Mouse (Mus musculus) embryonic facial prominence, embryonic 13.5 days (tissue): ENCODE measurements around the gene Ptrh1. TPM values are rescaled to one million over a fixed set of nuclear protein-coding genes. Genes with fewer than 3 reads are reported as not detected.

Experiments
- ATAC-seq: fragments of 200-750 bp; cut with Nextera tagmentation; 2 replicates; pipeline ENCODE4 v1.8.0; 2017; ENCODE audit warnings: low read depth; ENCODE audit not compliant: insufficient number of reproducible peaks, insufficient read depth, low FRiP score, low TSS enrichment
- H3K27ac ChIP-seq: fragments of 300-500 bp; sonication (generic); 2 replicates; pipeline ENCODE4 v1.5.1; 2015; ENCODE audit warnings: moderate library complexity, mild to moderate bottlenecking, inconsistent platforms
- H3K27me3 ChIP-seq: fragments of 300-500 bp; sonication (generic); 2 replicates; pipeline ENCODE4 v1.6.1; 2015; ENCODE audit warnings: mild to moderate bottlenecking, inconsistent platforms
- H3K36me3 ChIP-seq: fragments of 300-500 bp; sonication (generic); 2 replicates; pipeline ENCODE4 v1.6.1; 2015; ENCODE audit warnings: mild to moderate bottlenecking, inconsistent platforms
- H3K4me1 ChIP-seq: fragments of 300-500 bp; sonication (generic); 2 replicates; pipeline ENCODE4 v1.6.1; 2015; ENCODE audit warnings: inconsistent platforms
- H3K4me2 ChIP-seq: fragments of 300-500 bp; sonication (generic); 2 replicates; pipeline ENCODE4 v1.6.1; 2015; ENCODE audit warnings: moderate library complexity, mild to moderate bottlenecking, inconsistent platforms
- H3K4me3 ChIP-seq: fragments of 300-500 bp; sonication (generic); 2 replicates; pipeline ENCODE4 v1.5.1; 2015; ENCODE audit warnings: mild to moderate bottlenecking, inconsistent platforms
- H3K9ac ChIP-seq: fragments of 300-500 bp; sonication (generic); 2 replicates; pipeline ENCODE4 v1.6.1; 2015; ENCODE audit warnings: mild to moderate bottlenecking, inconsistent platforms
- H3K9me3 ChIP-seq: fragments of 300-500 bp; sonication (generic); 2 replicates; pipeline ENCODE4 v1.6.1; 2016; ENCODE audit warnings: inconsistent platforms
- WGBS: fragments of 180-500 bp; shearing (Covaris S2); methylation state at CpG from one replicate; pipeline ENCODE4 v1.1.7; 2015; ENCODE audit warnings: mixed read lengths; 5-methylcytosine and 5-hydroxymethylcytosine counted together
- polyA plus RNA-seq: library from polyadenylated mRNA; unstranded; fragments of >200 nt; fragmentation: Nextera tagmentation; extraction: Ambion mirVana; gene quantifications from 2 replicates; pipeline ENCODE4 v1.2.1, GENCODE M21; 2015

Ptrh1 gene
- polyA plus RNA-seq, 1 experiment from 2014 or later: 5.8 TPM

GRCm38 (mm10) chr2:32824778-32825177 is 49.2 kb downstream of the Ptrh1 start:
- Histone ChIP-seq H3K4me3 (no peak overlapping the region), H3K9ac (no peak overlapping the region), H3K27ac (no peak overlapping the region), H3K36me3 (no peaks in the 10 kb centered on the region), H3K9me3 (no peaks in the 10 kb centered on the region), H3K4me2 (no peak overlapping the region), H3K4me1 (no peaks in the 10 kb centered on the region), H3K27me3 (no peaks in the 10 kb centered on the region)
- WGBS: 73% methylated on average over 1 of the region's 1 CpGs
- ATAC-seq: no peak

- no peaks in the 10 kb centered on the region for H3K27me3 ChIP-seq
- no peak overlapping the region for H3K4me2 ChIP-seq
- no peak overlapping the region for H3K27ac ChIP-seq
- WGBS: 87% methylated on average over 6 of the region's 6 CpGs
- ATAC-seq: no peak
- no peak overlapping the region for H3K4me3 ChIP-seq
- no peaks in the 10 kb centered on the region for H3K9me3 ChIP-seq
- H3K4me1 ChIP-seq: no peaks in the 10 kb centered on the region
- H3K9ac ChIP-seq: no peak overlapping the region
- H3K36me3 ChIP-seq: no peaks in the 10 kb centered on the region
Observed at GRCm38 (mm10) chr2:32825796-32826195, 50.2 kb downstream of the Ptrh1 start.

Other genes starting within 250 kb of the Ptrh1 start
- gene Fam102a, start 240.5 kb upstream of the Ptrh1 start, polyA plus RNA-seq: 12.3 and 15.5 TPM in 2 replicates
- gene Dpm2, start 204.9 kb upstream of the Ptrh1 start, polyA plus RNA-seq: 112 and 116 TPM in 2 replicates
- gene Pip5kl1, start 201.0 kb upstream of the Ptrh1 start, polyA plus RNA-seq: 0.92 and 1.1 TPM in 2 replicates
- 0.18 TPM in 1 of 2 replicates, not detected in the other for gene 9430097D07Rik, start 200.1 kb upstream of the Ptrh1 start, polyA plus RNA-seq
- 33.1 and 34.7 TPM in 2 replicates for gene St6galnac4, start 188.7 kb upstream of the Ptrh1 start, polyA plus RNA-seq
- gene St6galnac6, start 176.1 kb upstream of the Ptrh1 start, polyA plus RNA-seq: 29.9 and 35.1 TPM in 2 replicates
- 20.7 and 27.3 TPM in 2 replicates for gene Ak1, start 154.0 kb upstream of the Ptrh1 start, polyA plus RNA-seq
- gene Eng, start 129.2 kb upstream of the Ptrh1 start, polyA plus RNA-seq: 49.1 and 50.2 TPM in 2 replicates
- 29.7 and 34.1 TPM in 2 replicates for gene Fpgs, start 71.6 kb upstream of the Ptrh1 start, polyA plus RNA-seq
- gene Cdk9, start 62.7 kb upstream of the Ptrh1 start, polyA plus RNA-seq: 102 and 114 TPM in 2 replicates
- 19.4 and 21.8 TPM in 2 replicates for gene Sh2d3c, start 54.7 kb upstream of the Ptrh1 start, polyA plus RNA-seq
- 0.34 and 0.58 TPM in 2 replicates for gene 6330409D20Rik, start 34.8 kb upstream of the Ptrh1 start, polyA plus RNA-seq
- gene Tor2a, start 18.6 kb upstream of the Ptrh1 start, polyA plus RNA-seq: 65.1 and 72.3 TPM in 2 replicates
- 0.21 and 0.29 TPM in 2 replicates for gene Ttc16, start 153 bp upstream of the Ptrh1 start, polyA plus RNA-seq
- gene Cfap157, start 8.6 kb downstream of the Ptrh1 start, polyA plus RNA-seq: 0.87 and 1.5 TPM in 2 replicates
- gene Stxbp1, start 71.5 kb downstream of the Ptrh1 start, polyA plus RNA-seq: 18.1 and 22.8 TPM in 2 replicates
- 57.2 and 59.2 TPM in 2 replicates for gene Fam129b, start 100.3 kb downstream of the Ptrh1 start, polyA plus RNA-seq
- gene Rpl12, start 185.8 kb downstream of the Ptrh1 start, polyA plus RNA-seq: 185 and 205 TPM in 2 replicates
- gene Lrsam1, start 185.8 kb downstream of the Ptrh1 start, polyA plus RNA-seq: 13.4 and 13.6 TPM in 2 replicates
- 24.6 and 25.8 TPM in 2 replicates for gene Slc2a8, start 206.3 kb downstream of the Ptrh1 start, polyA plus RNA-seq